Mouse (Mus musculus) central nervous system, embryonic 11.5 days (tissue): ENCODE measurements around the gene Sgo2a. TPM values are rescaled to one million over a fixed set of nuclear protein-coding genes. Genes with fewer than 3 reads are reported as not detected.

Experiments used
- polyA plus RNA-seq: library from polyadenylated mRNA; depleted of rRNA; stranded (reverse); fragments of >200 nt; gene quantifications from 2 replicates; pipeline ENCODE4 v1.2.3, GENCODE M21; 2012; rRNA removed

Gene Sgo2a
- 20.8 and 23.9 TPM in 2 replicates for polyA plus RNA-seq

DNA sequence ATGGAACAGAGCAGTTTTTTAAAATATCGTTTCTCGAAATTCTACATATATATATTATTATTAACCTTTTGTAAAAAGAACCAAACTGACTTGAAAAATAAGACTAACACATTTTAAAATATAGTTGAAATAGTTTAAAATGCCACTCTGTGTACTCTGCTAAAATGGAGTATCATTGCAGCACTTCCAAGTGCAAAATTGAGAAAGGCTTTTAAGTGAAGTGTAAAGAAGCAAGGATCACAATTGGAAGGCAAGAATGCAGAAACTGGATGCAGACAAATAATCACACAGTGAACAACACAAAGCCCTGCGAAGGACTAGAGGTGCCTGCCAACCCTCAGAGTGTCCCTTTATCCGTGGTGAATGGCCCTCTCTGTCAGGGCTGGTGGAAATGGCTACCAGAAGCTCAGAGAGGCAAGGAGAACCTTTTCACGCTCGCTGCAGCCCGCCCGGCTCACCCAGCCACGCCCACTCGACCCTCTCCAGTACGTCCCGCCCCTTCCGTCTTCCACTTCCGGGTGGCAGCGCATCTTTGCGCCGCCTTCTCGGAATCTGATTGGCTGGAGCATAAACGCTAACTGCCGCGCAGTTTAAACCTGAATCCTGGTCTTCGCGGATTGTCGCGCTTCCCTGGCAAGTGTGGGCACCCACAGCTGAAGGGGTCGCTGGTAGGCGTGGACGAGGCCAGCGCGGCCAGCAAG, at the start of gene Sgo2a:
TSS of gene Sgo2a (plus strand) at position 540 of the 701 bp plus-strand sequence.

DNA sequence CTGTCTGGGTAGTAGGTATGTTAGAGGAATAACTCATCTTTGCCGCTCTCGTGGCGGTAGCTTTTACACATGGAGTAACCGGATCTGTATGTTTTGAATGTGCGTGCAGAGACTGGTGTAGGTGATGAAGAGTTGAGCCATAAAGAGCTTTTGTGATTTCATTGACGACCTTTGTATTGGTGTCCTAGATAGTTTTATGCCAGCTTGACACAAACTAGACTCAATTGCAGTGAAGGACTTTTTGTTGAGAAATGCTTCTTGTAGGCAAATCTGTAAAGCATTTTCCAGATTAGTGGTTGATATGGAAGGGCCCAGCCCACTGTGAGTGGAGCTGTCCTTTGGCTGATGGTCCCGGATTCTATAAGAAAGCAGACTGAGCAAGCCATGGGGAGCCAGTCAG, 23.1 kb downstream of the Sgo2a start, which contains the start of gene Kctd18:
TSS of gene Kctd18 (minus strand) at position 101 of the 400 bp plus-strand sequence.

DNA sequence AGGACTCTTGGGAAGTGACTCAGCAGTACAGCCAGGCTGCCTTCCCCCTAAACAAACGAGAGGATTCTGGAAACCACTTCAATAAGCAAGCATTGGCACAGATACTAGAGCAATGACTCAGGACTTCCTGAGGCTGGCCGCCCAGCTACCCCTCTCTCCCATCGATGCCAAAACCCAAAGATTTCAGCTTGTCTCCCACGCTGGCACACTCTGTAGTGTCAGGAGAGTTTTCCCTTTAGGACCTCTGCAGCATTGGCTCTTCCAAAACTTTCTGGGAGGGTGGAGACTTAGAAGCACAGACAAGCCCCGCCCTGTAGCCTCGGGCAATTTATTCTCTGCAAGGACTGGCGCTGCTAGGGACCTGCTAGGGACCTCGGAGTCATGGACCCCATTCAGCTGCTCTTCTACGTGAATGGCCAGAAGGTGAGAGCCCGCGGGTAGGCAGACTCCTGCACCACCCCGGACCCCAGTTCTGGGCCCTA, 33.9 kb downstream of the Sgo2a start, which contains the start of gene Aox1:
TSS of gene Aox1 (plus strand) at position 296 of the 482 bp plus-strand sequence.

Other genes with a start within 250 kb of the Sgo2a start
- 23.9 and 25.8 TPM in 2 replicates for gene Spats2l, start 221.8 kb upstream of the Sgo2a start, polyA plus RNA-seq
- gene Kctd18, start 23.0 kb downstream of the Sgo2a start, polyA plus RNA-seq: 30.6 and 46.4 TPM in 2 replicates
- 0.25 and 0.34 TPM in 2 replicates for gene Aox1, start 34.0 kb downstream of the Sgo2a start, polyA plus RNA-seq
- 0.08 and 0.14 TPM in 2 replicates for gene Aox3, start 117.2 kb downstream of the Sgo2a start, polyA plus RNA-seq
- 0.10 and 0.20 TPM in 2 replicates for gene Aox4, start 214.4 kb downstream of the Sgo2a start, polyA plus RNA-seq